Mouse (Mus musculus): ENCODE measurements at regions not wholly inside any gene's neighbourhood (a gene's known extent, or its start where the extent isn't known, plus 50 kb on each side); places are given as distances from the start of the nearest gene placed in this dataset.

- no peak for DNase-seq
Measured at GRCm38 (mm10) chr3:39062415-39062814, 175.7 kb downstream of the Fat4 start.

- no peak for DNase-seq
Measured at GRCm38 (mm10) chr3:39065457-39065856, 178.7 kb downstream of the Fat4 start.

- no peak for DNase-seq
Measured at GRCm38 (mm10) chr3:39069011-39069410, 182.3 kb downstream of the Fat4 start.

GRCm38 (mm10) chr3:39082678-39083270 is 196.0 kb downstream of the Fat4 start:
- no peak for DNase-seq

GRCm38 (mm10) chr3:39088948-39089347 is 202.2 kb downstream of the Fat4 start:
- no peak for DNase-seq

GRCm38 (mm10) chr3:39102324-39102723 is 215.6 kb downstream of the Fat4 start:
- DNase-seq = no peak

- no peak for DNase-seq
Measured at GRCm38 (mm10) chr3:39109756-39110392, 223.1 kb downstream of the Fat4 start.

GRCm38 (mm10) chr3:39114056-39114455 is 227.3 kb downstream of the Fat4 start:
- DNase-seq = no peak

- DNase-seq = no peak
Measured at GRCm38 (mm10) chr3:39114826-39115225, 228.1 kb downstream of the Fat4 start.

- DNase-seq = no peak
Measured at GRCm38 (mm10) chr3:39115441-39115840, 228.7 kb downstream of the Fat4 start.

GRCm38 (mm10) chr3:39122250-39122649 is 235.5 kb downstream of the Fat4 start:
- no peak for DNase-seq

GRCm38 (mm10) chr3:39130532-39130931 is 243.8 kb downstream of the Fat4 start:
- no peak for DNase-seq

- DNase-seq = no peak
Measured at GRCm38 (mm10) chr3:39165006-39165667, 278.4 kb downstream of the Fat4 start.

GRCm38 (mm10) chr3:39182646-39183045 is 295.9 kb downstream of the Fat4 start:
- DNase-seq = no peak

GRCm38 (mm10) chr3:39195102-39195501 is 308.4 kb downstream of the Fat4 start:
- no peak for DNase-seq

GRCm38 (mm10) chr3:39202662-39203061 is 315.9 kb downstream of the Fat4 start:
- DNase-seq = no peak

GRCm38 (mm10) chr3:39208651-39209050 is 321.9 kb downstream of the Fat4 start:
- no peak for DNase-seq

GRCm38 (mm10) chr3:39209382-39210165 is 322.8 kb downstream of the Fat4 start:
- DNase-seq = no peak

GRCm38 (mm10) chr3:39211670-39212069 is 324.9 kb downstream of the Fat4 start:
- peak; percentile 4 to 37 for DNase-seq

- peak; percentile 56 to 77 for DNase-seq
Measured at GRCm38 (mm10) chr3:39220011-39220706, 333.4 kb downstream of the Fat4 start.

- peak; percentile 17 to 23 for DNase-seq
Measured at GRCm38 (mm10) chr3:39220707-39221034, 333.9 kb downstream of the Fat4 start.

GRCm38 (mm10) chr3:39222059-39222458 is 335.3 kb downstream of the Fat4 start:
- no peak for DNase-seq

GRCm38 (mm10) chr3:39234921-39235320 is 348.2 kb downstream of the Fat4 start:
- DNase-seq = no peak

Data from lung, postnatal 4 days (tissue).